Mouse (Mus musculus) liver (tissue): ENCODE measurements around the gene Zbed5.
"Not testable (repeated sequence)": the region's sequence is repeated elsewhere in the genome, so short reads cannot be mapped to it uniquely, and the experiment has no call there.

Experiments
- DNase-seq: peaks from one replicate; pipeline ENCODE4 v3.0.0-alpha.2; 2020; ENCODE audit warnings: mixed read lengths

Zbed5 gene

DNA sequence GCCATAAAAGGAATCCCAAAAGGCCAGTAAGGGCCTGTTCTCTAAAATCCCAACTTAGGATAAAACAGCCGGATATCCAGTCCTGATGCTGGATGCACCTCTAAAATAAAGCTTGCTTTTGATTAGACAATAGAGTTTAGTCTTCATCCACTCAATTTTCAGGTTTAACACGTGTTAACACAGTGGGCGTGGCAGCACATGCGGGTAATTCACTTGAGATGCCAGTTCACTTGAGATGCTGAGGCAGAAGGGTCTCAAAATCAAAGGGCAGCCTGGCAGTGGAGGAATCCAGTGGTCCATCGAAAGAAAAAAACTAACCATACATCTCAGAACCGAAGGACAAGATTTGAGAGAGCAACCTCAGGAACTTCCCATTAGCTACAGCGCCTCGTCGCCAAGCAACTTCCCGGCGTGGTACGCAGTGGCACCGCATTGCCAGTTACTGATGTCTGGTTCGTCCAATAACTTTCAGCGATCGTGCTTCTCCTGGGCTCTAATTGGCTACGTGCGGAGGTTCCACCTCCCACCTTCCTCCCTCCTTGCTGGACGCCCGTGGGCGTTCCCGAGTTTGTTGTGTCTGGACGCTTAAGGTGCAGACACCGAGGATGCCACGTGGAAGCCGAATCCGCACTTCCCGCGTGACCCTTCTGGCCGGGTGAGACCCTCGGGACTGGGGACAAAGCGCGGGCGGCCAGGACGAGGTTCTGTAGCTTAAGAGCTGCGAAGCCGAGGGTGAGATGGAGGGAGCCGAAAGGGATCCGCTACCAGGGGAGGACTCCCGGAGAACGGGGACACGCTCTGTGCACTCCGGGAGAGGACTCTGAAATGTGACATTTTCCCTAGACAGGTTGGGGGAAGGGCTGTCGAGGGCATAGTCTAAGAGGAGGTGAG is at the start of gene Zbed5:
Gene Zbed5 (plus strand): TSS at position 526 of the 891 bp plus-strand sequence.
- peak; percentile 87 for DNase-seq

DNA sequence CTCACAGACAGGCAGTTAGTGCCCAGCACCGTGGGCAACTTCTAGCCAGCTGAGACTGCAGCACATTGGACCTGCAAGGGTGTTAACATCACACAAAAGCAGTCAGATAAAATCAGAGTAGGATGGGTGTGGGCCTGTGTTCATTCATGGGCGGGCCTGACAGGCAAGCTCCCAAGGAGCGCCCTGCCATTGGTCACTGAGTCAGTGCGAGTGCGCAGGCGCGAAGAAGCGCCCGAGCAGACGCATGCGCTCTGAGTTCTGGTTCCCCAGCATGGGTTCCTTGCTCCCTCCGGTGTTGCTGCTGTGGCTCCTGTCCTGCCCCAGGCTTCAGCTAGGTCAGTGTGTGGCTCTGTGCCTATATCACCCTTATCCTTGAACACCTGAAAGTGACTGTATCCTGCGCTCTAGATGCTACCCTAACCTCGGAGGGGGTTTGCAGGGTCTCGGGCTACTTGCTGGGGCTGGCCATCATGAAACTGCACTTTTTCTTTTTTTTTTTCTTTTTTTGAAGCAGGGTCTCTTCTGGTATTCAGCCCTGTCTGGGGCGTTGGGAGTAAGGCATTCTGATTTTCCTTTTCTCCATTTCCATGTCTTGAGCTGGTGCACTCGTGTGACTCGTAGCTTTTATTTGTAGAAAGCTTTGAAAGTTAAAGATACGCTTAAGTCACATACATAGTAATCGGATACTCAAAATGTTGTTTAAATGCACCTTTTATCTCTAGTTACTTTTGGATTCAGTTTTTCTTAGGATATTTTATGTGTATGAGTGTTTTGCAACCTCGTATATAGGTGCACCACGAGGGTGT is 48.6 kb upstream of the Zbed5 start, which contains the start of gene Sumf2:
Gene Sumf2 (plus strand): TSS at position 235 of the 806 bp plus-strand sequence.
- DNase-seq = peak; percentile 96

DNA sequence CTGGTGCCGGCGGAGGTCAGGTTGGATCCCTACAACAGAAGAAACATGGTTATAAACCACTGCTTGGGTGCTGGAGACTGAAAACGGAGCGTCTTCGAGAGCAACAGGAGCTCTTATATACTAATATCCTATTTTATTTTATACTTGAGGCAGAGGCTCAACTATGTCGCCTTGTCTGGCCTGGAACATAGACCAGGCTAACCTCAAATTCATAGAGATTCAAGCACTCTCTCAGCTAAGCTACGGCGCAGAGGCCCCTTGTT is 48.0 kb upstream of the Zbed5 start:
- DNase-seq = no peak

DNA sequence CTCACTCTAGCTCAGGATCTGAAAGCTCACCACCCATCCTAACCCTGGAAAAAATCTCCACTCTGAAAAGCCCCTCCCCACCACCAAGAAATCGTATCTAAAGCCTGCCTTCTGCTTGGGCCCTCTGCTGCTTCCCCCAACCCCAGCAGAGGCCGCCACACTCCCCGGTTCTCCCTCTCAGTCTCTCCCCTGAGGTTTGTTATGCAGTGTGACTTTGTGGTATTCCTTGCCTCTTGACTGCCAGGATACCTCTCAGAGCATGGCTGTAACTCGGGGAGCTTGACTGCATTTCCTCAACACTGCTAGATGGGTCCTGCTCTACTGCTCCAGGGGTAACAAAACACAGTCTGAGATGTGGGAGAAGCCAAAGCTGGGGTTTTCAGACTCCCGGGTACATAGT is 40.4 kb upstream of the Zbed5 start:
- DNase-seq = no peak

DNA sequence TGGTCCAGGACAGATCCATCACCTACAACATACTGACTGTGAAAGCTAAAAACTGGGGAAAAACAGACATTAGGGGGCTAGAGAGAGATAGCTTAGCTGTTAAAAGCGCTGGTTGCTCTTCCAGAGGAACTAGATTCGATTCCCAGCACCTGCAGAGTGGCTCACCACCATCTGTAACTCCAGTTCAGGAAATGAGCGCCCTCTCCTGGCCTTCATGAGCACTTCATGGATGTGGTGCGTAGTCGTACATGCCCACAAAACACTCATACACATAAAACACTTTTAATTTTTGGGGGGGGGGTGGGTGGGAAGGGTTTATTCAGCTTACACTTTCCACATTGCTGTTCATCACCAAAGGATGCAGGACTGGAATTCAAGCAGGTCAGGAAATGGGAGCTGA is 39.1 kb upstream of the Zbed5 start:
- no peak for DNase-seq

DNA sequence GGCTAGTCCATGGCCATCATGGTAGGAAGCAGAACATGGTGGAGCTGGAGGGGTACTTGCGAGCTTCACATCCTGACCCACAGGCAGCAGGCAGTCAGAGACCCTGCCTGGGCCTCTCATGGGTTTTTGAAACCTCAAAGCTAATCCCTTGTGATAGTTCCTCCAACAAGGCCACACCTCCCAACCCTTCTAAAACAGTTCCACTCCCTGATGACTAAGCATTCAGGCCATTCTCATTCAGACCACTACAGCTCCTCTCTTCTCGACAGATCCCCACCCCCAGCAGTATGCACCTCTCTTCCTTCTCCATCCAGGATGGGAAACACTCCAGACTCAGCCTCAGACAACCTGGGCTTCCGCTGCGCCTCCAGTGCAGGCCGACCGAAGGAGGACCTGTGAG is 33.2 kb upstream of the Zbed5 start:
- no peak for DNase-seq

DNA sequence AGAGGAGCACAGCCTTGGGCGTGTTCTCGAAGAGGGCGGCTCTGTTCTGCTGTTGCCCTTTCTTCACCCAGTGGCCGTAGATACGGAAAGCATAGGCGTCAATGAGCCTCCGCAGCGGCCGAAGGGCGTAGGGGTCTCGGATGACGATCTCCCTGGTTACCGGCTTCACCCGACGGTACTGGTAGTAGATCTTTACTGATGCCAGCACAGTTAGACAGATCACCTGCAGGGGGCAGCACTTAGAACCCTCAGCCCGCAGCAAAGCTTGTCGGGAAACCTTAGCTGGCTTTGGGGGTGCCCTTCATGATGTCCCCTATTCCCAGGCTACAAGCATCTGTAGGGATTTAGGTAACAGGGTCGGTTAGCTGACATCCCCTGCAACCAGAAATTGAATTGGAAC is 31.1 kb upstream of the Zbed5 start:
- peak; percentile 44 for DNase-seq

DNA sequence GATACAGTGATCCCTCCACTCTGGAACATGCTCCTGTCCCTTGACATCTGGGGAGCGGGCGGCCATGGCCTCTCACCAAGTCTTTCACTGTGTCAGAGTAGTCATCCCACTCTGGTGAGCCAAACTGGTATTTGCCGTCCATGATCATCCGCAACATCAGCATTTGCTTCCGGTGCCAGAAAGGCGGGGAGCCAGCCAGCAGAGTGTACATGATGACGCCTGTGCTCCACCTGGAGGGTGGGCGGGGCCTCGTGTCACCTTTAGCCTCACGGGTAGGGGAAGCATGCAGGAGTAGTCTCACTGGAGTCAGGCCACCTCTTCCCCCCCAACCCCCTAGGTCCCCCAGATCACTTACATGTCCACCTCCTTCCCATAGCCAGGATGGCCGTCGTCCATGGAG is 29.7 kb upstream of the Zbed5 start:
- DNase-seq = no peak

DNA sequence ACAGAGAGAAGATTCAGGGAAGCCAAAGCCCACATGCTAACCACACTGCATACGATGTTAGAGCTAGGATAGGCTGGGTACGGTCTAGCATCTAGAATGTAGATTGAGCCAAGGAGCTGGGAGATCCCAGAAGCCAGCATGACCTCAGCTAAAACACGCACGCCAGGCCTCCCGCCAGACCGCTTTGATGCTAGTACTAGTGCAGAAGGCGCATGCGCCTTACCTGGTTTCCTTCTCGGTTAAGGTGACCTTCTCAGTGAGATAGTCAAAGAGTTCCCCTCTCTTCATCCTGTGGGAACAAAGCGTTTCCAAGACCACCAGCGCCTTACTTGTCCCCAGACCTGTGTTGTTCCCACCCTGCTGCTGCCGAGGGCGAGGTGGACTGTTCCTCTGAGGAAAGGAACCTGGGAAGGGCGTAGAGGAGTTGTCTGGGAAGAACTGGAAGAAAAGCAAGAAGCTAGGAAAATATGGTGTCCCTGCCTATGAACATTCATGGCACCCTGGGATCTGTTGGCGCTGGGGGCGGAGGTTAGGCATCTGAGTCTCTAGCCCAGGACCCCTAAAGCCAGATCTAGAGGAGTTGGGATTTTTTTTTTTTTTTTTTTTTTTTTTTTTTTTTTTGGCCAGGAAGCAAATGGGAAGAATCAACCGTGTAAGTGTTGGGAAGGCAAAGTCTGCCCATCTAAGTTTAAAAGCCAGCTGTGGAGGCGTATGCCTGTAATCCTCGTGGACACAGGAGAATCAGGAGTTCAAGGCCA is 26.1 kb upstream of the Zbed5 start:
- no peak for DNase-seq

DNA sequence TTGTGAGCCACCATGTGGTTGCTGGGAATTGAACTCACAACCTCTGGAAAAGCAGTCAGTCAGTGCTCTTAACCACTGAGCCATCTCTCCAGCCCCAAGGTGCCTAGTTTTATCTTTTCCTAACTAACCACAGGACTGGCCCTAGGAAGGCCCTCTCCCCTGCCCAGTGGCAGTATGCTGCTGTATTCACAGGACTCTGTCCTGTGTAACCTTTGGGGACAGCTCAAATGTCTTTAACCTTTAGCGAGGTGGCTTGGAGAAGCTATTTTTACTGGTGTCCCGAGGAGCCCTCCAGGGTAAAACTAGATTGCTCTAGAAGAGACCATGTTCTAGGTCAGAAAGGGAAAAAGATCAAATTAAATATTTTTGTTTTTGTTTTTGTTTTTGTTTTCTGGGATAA is 24.3 kb upstream of the Zbed5 start:
- DNase-seq = no peak

DNA sequence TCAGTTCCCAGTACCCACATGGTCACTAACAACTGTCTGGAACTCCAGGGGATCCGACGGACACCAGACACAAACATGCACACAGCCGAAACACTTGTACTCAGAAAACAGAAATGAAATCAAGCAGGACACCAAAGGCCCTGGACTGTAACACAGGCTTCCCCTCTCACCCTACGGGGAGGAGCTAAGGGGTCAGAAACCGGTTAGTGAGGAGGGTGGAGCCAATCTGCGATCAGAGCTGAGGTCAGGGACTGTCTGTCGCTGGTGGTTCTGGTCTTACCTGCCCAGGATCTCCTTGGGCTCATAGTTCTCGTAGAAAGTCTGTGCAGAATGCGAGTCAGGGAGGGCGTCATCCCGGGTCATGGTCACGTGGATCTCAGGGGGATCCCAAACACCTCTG is 21.6 kb upstream of the Zbed5 start:
- no peak for DNase-seq

DNA sequence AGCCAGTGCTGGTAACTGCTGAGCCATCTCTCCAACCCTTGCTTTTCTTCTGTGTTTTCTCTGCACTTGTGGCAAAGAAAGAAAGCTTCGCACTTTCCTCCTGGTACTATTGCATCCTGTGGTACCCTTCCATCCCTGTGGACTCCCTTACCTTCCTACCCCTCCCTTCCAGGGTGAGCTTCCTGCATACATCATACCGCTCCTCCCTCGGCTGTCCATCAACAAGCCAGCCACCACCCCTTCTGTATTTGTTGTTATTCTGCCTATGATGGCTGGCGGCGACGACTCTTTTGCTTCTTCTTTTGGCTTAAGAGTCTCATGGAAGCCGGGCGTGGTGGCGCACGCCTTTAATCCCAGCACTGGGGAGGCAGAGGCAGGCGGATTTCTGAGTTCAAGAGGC is 20.4 kb upstream of the Zbed5 start:
- no peak for DNase-seq

DNA sequence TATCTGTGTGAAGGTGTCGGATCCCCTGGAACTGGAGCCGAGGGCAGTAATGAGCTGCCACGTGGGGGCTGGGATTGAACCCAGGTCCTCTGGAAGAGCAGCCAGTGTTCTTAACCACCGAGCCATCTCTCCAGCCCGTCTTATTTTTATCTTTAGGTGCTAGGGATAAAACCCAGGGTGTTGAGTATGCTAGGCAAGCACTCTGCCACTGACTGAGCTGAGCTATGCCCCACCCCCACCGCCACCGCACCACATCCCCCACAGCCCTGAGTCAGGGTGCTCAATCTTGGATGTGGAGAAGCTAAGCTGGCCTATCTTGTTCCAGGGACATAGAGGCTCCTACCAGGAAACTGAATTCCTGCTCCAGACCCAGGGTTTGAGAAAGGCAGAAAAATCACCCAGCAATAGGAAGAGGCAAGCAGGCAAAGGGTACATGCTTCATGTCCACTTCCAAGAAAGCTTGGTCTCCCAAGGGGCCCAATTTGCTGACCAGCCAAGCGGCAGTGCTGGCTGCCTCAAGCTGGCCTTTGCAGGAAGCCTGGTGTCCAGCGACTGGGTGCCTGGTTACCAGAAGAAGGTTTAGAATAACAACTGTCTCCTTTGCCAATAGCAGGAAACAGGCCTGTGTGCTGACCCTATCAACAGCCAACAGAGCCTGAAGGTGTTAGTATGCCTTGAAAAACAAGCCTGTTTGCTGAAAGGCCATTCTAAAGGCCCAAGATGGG is 17.6 kb upstream of the Zbed5 start:
- DNase-seq = no peak

DNA sequence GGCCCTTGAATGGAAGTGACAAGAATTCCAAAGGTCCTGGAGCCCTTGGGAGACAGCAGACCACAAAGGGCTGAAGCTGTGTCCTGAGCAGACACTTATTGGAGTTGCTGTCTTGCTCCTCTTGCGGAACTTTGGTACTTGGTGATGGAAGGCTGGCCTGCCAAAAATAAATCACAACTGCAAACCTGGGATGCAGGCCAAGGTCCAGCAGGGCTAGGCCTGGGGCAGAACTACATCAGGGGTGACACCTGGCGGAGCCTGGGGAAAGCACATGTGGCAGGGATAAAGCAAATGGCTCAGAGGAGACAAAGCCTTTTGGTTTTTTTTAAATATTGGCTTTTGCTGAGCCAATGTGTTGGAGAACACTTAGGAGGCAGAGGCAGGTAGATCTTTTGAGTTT is 16.6 kb upstream of the Zbed5 start:
- DNase-seq = peak; percentile 47

DNA sequence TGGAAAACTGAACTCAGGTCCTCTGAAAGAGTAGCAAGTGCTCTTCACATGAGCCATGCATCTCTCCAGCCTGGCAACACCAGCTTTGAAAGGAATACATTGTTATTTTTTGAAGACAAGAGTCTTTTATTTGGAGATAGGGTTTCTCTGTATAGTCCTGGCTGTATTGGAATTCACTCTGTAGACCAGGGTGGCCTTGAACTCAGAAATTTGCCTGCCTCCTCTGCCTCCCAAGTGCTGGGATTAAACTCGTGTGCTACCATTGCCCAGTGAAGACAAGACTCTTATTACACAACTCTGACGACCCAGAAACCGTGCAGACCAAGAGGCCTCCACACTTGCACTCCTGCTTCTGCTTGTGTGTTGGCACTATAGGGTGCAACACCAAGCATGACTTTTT is 15.6 kb upstream of the Zbed5 start:
- no peak for DNase-seq

DNA sequence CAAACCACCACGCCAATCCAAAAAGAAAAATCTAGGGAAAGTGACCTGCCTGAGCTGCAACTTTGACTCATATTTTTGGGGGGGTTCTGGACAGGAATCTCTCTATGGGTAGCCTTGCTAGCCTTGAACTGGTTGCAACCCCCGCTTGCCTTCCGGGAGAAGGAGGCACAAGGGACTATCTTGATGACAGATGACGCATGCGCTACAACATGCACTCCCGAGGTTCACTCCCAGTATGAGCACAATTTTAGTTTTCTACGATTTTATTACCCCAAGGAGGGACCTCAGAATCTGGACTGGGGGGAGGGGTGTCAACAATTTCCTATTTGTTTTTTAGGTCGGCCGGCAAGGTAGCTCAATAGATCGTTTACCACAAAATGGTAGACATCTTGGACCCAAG is 9.3 kb upstream of the Zbed5 start:
- peak; percentile 59 for DNase-seq

DNA sequence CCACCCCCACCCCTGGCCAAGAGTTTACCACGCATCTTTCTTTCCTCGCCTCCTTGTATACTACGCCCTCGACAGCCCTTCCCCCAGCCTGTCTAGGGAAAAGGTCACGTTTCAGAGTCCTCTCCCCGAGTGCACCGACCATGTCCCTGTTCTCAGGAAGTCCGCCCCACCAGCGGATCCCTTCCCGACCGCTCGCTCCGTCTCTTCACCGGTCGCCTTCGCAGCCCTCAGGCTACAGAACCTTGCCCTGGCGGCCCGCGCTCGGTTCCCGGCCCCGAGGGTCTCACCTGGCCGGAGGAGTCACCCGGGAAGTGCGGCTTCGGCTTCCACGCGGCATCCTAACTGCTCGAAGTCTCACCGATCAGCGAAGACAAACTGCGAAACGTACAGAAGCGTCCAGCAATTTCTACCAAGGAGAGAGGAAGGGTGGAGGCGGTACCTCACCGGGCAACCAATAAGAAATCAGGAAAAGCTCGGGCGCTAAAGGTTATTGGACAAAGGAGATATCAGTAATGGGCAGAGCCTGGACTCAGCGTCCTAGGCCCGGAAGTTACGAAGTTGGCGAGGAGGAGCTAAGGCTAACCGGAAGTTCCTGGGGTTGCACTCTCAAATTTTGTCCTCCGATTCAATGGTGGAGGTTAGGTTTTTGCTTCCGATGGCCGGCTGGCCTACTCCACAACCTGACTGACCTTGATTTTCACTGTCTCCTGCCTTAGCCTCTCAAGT is 8.4 kb upstream of the Zbed5 start, which contains the start of gene Chchd2:
Gene Chchd2 (minus strand): TSS at position 560 of the 726 bp plus-strand sequence.
- DNase-seq = peak; percentile 92

DNA sequence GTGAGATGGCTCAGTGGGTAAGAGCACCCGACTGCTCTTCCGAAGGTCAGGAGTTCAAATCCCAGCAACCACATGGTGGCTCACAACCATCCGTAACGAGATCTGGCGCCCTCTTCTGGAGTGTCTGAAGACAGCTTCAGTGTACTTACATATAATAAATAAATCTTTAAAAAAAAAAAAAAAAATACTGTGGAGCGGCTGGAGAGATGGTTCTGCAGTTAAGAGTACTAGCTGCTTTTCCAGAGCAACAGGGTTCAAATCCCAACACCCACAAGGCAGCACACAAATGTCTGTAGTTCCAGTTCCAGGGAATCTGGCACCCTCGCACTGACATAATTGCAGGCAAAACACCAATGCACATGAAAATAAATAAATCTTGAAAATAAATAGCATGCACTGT is 5.1 kb upstream of the Zbed5 start:
- DNase-seq = not testable (repeated sequence)

DNA sequence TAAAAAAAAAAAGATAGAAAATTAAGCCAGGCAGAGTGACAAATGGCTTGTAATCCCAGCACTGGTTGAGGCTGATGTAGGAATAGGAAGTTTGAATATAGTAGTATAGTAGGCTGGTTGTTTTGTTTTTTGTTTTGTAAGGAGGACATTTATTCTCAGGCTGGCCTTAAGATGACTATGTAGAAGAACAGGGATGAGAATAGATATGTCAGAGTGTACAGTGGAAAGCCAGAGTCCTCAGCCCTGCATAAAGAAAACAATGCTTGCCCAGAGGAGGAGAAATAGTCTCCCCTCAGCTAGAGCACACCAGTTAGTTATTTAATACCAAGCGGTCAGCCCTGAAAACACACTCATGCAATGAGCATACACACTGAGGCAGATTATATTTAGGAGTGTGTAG is 2.9 kb downstream of the Zbed5 start, which contains the start of gene Phkg1:
Gene Phkg1 (minus strand): TSS at position 101 of the 400 bp plus-strand sequence.
- no peak for DNase-seq

DNA sequence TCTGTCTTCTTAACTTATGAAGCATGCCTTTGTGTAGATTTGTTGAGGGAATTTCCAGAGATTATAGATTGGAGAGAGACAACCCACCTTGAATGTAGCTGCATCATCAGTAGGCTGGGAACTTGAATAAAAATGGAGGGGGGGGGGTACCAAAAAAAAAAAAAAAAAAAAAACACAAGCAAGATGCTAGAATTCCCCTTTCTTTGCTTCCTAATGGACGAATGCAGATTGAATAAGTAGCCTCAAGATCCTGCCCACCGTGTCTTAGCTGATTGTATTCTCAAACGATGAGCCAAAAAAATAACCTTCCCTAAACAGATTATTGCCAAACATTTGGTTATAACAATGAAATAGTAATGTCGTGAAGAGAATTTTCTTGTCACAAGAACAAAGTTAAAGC is 12.3 kb downstream of the Zbed5 start:
- no peak for DNase-seq

DNA sequence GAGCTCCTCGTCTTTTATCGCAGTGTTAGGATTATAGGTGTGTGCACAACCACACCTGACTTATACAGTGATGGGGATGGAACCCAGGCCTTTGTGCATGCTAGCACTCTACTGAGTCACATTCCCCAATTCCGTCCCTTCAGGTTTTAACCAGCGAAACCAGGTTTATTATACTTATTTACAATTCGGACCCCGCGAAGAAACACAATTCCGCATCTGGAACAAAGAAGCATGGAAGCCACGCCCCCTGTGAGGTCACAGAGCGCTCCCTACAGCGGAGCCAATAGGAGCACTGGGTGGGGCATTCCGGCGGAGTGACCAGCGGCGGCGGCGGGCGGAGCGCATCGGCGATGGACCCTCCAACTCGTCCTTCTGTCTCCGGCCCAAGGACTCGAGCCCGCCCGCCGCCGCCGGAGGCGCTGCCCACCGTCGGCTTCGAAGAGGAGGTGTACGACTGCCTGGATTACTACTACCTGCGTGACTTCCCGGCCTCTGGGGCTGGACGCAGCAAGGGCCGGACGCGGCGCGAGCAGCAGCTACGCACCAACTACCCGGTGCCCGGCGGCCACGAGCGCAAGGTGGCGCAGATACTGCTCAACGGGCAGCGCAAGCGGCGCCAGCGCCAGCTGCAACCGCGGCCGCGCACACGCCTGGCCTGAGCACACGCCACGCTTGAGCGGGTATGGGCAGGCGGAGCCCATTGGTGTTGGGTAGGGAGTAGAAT is 12.9 kb downstream of the Zbed5 start, which contains the start of gene Nupr1l:
Gene Nupr1l (plus strand): TSS at position 299 of the 724 bp plus-strand sequence.
- DNase-seq = peak; percentile 93
